Mouse (Mus musculus) limb, embryonic 14.5 days (tissue): ENCODE data around the gene Gm28051. TPM values are rescaled to one million over a fixed set of nuclear protein-coding genes. Genes with fewer than 3 reads are reported as not detected.

Source experiments
- ATAC-seq: fragments of 200-750 bp; cut with Nextera tagmentation; 2 replicates; pipeline ENCODE4 v1.8.0; 2017; ENCODE audit warnings: low read depth, moderate number of reproducible peaks, moderate TSS enrichment; ENCODE audit not compliant: low FRiP score
- DNase-seq: peaks from one replicate; pipeline ENCODE4 v3.0.0-alpha.2; 2015; ENCODE audit warnings: low spot score
- H3K27ac ChIP-seq: fragments of 300-500 bp; sonication (generic); replicated peaks from 2 replicates; pipeline ENCODE4 v1.5.1; 2014; ENCODE audit warnings: low read depth, mild to moderate bottlenecking, low read length, moderate library complexity, mixed read lengths
- H3K27me3 ChIP-seq: fragments of 300-500 bp; sonication (generic); 2 replicates; pipeline ENCODE4 v1.6.1; 2014; ENCODE audit warnings: low read length, mixed read lengths; ENCODE audit not compliant: control insufficient read depth, insufficient read depth
- H3K36me3 ChIP-seq: fragments of 300-500 bp; sonication (generic); 2 replicates; pipeline ENCODE4 v1.6.1; 2014; ENCODE audit warnings: mild to moderate bottlenecking, low read length, moderate library complexity, mixed read lengths; ENCODE audit not compliant: control insufficient read depth, insufficient read depth
- H3K4me1 ChIP-seq: fragments of 300-500 bp; sonication (generic); 2 replicates; pipeline ENCODE4 v1.6.1; 2014; ENCODE audit warnings: antibody characterized with exemption, low read length, mixed read lengths; ENCODE audit not compliant: control insufficient read depth, insufficient read depth
- H3K4me2 ChIP-seq: fragments of 300-500 bp; sonication (generic); replicated peaks from 2 replicates; pipeline ENCODE4 v1.6.1; 2014; ENCODE audit warnings: low read depth, mild to moderate bottlenecking, low read length, moderate library complexity; ENCODE audit not compliant: severe bottlenecking
- H3K4me3 ChIP-seq: fragments of 300-500 bp; sonication (generic); replicated peaks from 2 replicates; pipeline ENCODE4 v1.5.1; 2014; ENCODE audit warnings: low read length
- H3K9ac ChIP-seq: fragments of 300-500 bp; sonication (generic); 2 replicates; pipeline ENCODE4 v1.6.1; 2014; ENCODE audit warnings: mild to moderate bottlenecking, low read depth, low read length, moderate library complexity; ENCODE audit not compliant: severe bottlenecking
- H3K9me3 ChIP-seq: fragments of 300-500 bp; sonication (generic); 2 replicates; pipeline ENCODE4 v1.6.1; 2016; ENCODE audit warnings: low read length; ENCODE audit not compliant: control insufficient read depth
- POLR2A ChIP-seq: fragments of 200-500 bp; IDR thresholded peaks from 2 replicates; pipeline ENCODE4 v1.8.0; 2012; ENCODE audit warnings: inconsistent platforms, mild to moderate bottlenecking, moderate library complexity, borderline replicate concordance; ENCODE audit not compliant: insufficient read depth, insufficient read length; ENCODE audit errors: extremely low read depth
- WGBS: fragments of 180-500 bp; shearing (Covaris S2); extraction: QIAGEN DNeasy Blood & Tissue Kit; methylation state at CpG from one replicate; pipeline ENCODE4 v1.1.7; 2014; 5-methylcytosine and 5-hydroxymethylcytosine counted together
- polyA plus RNA-seq, 2 experiments: library from polyadenylated mRNA; depleted of rRNA in 1 of 2; stranded (reverse) in 1 of 2; unstranded in 1 of 2; fragments of >200 nt; fragmentation: Nextera tagmentation in 1 of 2; extraction: Ambion mirVana in 1 of 2; gene quantifications; 2 replicates each; pipeline versions ENCODE4 v1.2.1 to v1.2.3; 2012 to 2014

Gene Gm28051
- polyA plus RNA-seq, 2 experiments = not detected

DNA sequence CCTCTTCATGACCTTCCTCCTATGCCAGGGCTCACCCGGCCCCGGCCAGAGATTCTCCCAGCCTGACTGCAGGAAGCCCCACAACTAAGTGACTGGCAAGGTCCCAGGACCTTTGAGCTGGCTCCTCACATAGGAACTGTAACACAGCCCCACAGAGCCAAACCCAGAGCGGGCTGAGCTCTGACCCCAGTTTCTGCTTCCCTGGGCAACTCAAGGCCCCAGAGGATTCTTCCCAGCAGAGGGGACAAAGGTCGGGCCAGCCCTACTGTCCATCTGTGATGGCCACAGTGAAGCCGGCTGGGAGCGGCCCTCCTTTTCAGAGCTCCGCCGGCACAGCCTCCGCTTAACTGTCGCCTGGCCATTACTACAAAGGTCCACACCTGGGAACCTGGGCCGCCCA is 66.4 kb downstream of the Gm28051 start:
- H3K9me3 ChIP-seq = no peaks in the 10 kb centered on the region
- no peak for TF ChIP-seq POLR2A
- ATAC-seq (no peak), DNase-seq (no peak)
- no peaks in the 10 kb centered on the region for H3K27me3 ChIP-seq
- no peaks in the 10 kb centered on the region for H3K36me3 ChIP-seq
- H3K9ac ChIP-seq = no peak overlapping the region
- H3K27ac ChIP-seq = no peak overlapping the region
- 61% methylated on average over 10 of the region's 11 CpGs for WGBS
- H3K4me1 ChIP-seq = peaks cover 6% of the 10 kb centered on the region; the same call in 1 of the 2 replicates
- no peak overlapping the region for H3K4me2 ChIP-seq
- no peak overlapping the region for H3K4me3 ChIP-seq

DNA sequence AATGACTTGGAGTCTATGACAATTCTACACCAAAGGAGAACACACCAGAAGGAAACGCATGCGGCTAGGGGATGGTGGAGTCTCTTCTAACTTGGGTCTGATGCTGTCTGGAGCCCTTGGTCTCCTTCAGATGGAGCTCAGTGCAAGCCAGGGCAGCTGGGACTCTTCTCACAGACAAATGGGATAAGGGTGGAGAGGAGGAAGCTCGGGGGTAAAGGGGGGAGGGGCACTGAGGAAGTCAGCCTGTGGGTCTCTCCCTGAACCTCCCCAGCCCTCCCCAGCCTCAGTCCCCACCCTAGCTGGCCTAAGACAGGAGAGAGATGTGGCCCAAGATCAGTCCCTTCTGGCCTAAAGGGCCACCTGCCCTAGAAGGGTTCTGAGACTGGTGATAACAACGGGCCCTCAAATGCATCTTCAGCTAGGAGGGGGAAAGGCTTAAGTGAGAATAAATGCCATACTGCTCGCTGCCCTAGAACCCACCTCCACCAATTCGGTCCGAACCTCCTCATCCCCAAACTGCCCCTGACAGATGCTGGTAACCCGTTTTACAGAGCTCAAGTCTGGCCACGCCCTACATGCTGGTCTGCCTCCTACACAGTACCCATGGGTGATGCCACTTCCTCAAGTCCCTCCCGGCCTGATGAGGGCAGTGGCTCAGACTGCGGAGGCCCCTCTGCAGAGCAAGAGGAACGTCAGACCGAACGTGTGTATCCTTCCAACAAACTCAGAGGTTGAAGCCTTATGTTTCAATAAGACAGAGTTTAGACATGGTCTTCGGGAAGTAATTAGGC is 67.6 kb downstream of the Gm28051 start:
- no peak overlapping the region for H3K4me2 ChIP-seq
- peaks cover 6% of the 10 kb centered on the region for H3K4me1 ChIP-seq
- no peaks in the 10 kb centered on the region for H3K36me3 ChIP-seq
- no peaks in the 10 kb centered on the region for H3K27me3 ChIP-seq
- H3K4me3 ChIP-seq = no peak overlapping the region
- ATAC-seq (no peak), DNase-seq (no peak)
- WGBS = 80% methylated on average over 15 of the region's 15 CpGs
- H3K9ac ChIP-seq = no peak overlapping the region
- no peak for TF ChIP-seq POLR2A
- no peaks in the 10 kb centered on the region for H3K9me3 ChIP-seq
- no peak overlapping the region for H3K27ac ChIP-seq

DNA sequence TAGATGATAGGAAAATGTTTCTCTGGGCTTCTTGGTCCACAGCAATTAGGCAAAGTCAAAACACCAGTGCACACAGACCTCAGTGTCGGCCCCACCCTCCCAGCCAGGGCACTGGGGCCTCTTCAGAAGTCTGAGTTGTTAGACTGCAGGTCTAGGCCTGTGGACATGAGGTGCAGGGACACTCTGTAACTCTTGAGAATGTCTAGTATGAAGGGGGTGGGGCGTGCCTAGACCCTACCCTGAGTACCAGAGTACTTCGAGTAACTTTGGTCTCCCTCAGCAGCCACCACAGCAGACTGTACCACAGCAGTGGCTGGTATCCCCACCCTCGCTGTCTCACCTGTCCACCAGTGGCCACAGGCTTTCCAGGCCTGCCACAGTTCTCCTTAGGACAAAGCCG is 71.2 kb downstream of the Gm28051 start:
- Histone ChIP-seq H3K27me3 (no peaks in the 10 kb centered on the region), H3K4me1 (peaks cover 13% of the 10 kb centered on the region), H3K9me3 (no peaks in the 10 kb centered on the region), H3K27ac (no peak overlapping the region), H3K4me3 (no peak overlapping the region), H3K4me2 (no peak overlapping the region), H3K36me3 (no peaks in the 10 kb centered on the region), H3K9ac (no peak overlapping the region)
- ATAC-seq = no peak
- 86% methylated on average over 5 of the region's 5 CpGs for WGBS
- TF ChIP-seq POLR2A = no peak
- DNase-seq = no peak

DNA sequence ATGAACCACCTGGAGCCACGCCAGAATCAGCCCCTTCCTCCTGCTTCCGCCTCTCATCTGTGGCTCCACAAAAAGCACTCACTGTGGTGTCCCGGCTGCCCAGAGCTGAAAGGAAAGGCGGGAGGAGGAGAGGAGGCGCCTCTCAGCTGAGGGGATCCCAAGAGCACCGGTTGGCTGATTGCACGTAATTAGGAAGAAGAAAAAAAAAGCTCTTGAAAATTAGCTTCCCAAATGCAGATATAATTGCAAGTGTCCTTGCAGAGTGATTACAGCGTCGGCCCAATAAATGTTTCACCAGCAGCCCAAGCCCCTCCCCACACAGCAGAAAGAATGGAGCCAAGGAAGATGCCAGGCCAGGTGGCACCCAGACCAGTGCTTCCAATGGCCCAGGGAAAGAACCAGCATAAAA is 72.0 kb downstream of the Gm28051 start:
- DNase-seq (no peak), ATAC-seq (no peak)
- H3K27ac ChIP-seq = no peak overlapping the region
- no peak for TF ChIP-seq POLR2A
- no peaks in the 10 kb centered on the region for H3K9me3 ChIP-seq
- H3K4me3 ChIP-seq = no peak overlapping the region
- H3K4me1 ChIP-seq = peaks cover 13% of the 10 kb centered on the region
- WGBS = 33% methylated on average over 9 of the region's 9 CpGs
- no peak overlapping the region for H3K4me2 ChIP-seq
- H3K27me3 ChIP-seq = no peaks in the 10 kb centered on the region
- H3K9ac ChIP-seq = no peak overlapping the region
- no peaks in the 10 kb centered on the region for H3K36me3 ChIP-seq

DNA sequence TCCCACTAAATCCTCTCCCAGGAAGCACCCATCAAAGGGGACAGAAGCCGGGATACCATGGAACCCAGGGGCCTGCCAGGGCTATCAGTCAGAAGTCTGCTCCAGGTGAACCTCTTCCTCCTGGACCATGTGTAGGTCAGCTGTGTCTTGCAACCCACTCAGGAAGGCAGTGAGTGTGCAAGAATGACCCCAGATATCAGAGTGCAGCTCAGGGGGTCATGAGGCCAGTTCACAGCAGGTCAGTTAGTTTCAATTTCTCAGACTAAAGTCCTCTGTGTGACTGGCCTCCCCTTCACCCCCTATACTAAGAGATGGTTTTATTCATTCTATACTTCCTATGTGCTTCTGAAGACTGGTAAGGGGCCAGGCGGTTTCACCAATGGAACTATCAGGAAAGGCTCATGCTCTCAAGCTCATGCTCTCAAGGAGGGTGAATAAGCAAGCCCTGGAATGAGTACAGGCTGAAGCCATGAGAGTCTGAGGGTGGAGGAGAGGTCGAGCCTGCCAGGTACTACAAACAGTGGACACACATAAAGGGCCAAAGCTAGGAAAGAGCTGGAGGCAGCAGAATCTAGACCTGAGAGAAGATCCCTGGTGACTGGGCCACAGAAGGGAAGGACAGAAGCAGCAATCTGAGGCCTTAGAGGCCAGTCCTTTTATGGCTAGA is 72.7 kb downstream of the Gm28051 start:
- no peaks in the 10 kb centered on the region for H3K9me3 ChIP-seq
- ATAC-seq (no peak), DNase-seq (no peak)
- 85% methylated on average over 3 of the region's 3 CpGs for WGBS
- no peaks in the 10 kb centered on the region for H3K27me3 ChIP-seq
- no peak for TF ChIP-seq POLR2A
- H3K36me3 ChIP-seq = no peaks in the 10 kb centered on the region
- H3K4me2 ChIP-seq = no peak overlapping the region
- no peak overlapping the region for H3K27ac ChIP-seq
- peaks cover 13% of the 10 kb centered on the region for H3K4me1 ChIP-seq
- no peak overlapping the region for H3K9ac ChIP-seq
- H3K4me3 ChIP-seq = no peak overlapping the region
